Mouse (Mus musculus) frontal cortex, postnatal 36 days (tissue): ENCODE measurements around the gene Gm3164.
"Not testable (repeated sequence)": the region's sequence is repeated elsewhere in the genome, so short reads cannot be mapped to it uniquely, and the experiment has no call there.

Source experiments
- DNase-seq, 2 experiments: peaks; one replicate each; pipeline ENCODE4 v3.0.0; 2022; ENCODE audit warnings: low spot score in 2 of 2

Gene Gm3164

DNA sequence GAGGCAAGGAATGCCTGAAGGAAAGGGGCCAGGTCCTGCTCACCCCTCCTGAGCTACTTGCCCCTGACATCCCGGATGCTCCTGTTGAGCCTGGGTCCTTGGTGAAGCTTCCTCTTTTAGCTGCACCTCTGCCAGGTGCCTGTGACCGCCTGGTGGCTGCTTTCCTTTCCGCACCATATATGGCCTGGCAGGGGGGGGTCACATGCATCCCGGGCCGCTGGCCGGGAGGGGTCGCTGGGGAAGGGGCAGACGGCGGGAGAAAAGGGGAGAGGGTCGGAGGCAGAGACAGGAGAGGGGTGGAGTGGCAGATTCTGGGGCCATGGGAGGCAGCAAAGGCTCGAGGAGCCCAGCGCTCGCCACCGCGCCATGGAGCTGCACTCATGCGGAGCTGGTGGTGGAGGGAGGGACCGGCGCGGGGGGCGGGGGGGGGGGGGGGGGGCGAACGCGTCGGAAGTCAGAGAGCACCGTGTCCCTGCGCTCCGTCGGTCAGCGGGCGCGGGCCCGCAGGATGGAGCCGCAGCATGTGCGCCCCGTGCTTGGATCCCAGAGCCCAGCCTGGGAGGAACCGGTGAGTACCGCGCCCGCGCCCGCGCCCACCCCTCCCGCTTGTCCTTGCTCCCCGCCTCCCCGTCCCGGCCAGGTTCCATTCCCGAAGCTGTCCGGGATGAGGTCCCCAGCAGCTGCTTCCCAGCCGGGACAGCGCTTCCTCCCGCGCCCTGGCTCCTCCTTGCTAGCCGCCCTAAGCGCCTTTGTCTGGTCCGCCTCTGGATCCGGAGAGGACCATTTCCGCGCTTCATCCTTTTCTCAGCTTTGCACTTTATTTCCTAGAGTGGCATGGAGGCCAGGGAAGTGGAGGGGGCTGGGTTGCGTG lies at the start of gene Gm3164:
Gene Gm3164 (plus strand): TSS at position 484 of the 871 bp plus-strand sequence.
- not testable (repeated sequence) for DNase-seq

DNA sequence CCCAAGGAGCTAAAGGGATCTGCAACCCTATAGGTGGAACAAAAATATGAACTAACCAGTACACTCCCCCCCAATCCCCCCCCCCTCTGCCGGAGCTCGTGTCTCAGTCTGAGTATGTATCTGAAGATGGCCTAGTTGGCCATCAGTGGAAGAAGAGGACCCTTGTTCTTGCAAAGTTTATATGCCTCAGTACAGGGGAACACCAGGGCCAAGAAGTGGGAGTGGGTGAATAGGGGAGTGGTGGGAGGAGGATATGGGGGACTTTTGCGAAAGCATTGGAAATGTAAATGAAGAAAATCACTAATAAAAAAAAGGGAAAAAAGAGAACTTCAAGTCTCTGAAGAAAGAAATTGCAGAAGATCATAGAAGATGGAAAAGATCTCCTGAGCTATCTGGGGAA lies 46.3 kb upstream of the Gm3164 start:
- DNase-seq = not testable (repeated sequence)

DNA sequence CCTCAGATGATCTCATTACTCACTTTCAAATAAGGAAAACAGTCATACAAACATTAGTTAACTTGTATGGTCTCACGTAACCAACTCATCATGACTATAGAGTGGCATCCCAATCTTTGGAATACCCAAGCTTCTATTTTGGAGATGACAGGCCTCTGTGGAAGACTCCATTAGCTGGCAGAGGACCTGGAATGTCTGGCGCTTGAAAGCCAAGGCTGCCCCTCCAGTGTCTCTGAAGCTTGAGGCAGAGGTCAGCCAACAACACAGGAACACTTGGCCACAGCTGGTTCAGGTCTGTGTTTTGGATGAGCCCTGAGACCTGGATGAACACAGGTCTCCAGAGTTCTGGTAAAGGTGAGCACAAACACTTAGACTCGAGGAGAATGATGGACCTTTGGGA lies 45.6 kb upstream of the Gm3164 start:
- DNase-seq = not testable (repeated sequence)

DNA sequence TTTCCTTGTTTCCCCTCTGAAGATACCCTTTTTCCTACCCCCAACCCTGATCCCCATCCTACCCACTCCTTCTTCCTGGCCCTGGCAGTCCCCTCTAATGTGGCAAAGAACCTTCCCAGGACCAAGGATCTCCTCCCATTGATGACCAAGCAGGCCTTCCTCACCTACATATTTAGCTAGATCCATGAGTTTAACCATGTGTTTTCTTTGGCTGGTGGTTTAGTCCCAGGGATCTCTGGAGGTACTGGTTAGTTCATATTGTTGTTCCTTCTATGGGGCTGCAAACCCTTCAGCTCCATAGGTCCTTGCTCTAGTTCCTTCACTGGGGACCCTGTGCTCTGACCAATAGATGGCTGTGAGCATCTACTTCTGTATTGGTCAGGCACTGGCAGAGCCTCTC lies 37.4 kb upstream of the Gm3164 start:
- DNase-seq = not testable (repeated sequence)

DNA sequence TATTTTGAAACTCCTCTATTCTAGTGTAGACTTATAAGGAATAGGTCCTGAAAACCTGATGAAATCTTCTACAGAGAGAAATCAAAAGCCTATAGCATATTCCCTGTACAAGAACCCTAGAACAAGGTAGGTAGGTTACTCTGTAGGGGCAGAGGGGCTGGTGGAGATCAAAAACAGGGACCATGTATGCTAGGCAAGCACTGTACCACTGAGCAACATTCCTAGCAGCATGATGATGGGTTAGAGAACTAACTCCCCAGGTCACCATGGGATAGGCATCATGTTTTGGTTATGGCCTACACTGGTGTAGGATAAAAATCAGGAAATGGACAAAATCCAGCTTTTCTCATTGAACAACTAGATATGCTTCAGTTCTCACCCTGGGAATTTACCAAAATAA lies 29.6 kb upstream of the Gm3164 start:
- DNase-seq = not testable (repeated sequence)

DNA sequence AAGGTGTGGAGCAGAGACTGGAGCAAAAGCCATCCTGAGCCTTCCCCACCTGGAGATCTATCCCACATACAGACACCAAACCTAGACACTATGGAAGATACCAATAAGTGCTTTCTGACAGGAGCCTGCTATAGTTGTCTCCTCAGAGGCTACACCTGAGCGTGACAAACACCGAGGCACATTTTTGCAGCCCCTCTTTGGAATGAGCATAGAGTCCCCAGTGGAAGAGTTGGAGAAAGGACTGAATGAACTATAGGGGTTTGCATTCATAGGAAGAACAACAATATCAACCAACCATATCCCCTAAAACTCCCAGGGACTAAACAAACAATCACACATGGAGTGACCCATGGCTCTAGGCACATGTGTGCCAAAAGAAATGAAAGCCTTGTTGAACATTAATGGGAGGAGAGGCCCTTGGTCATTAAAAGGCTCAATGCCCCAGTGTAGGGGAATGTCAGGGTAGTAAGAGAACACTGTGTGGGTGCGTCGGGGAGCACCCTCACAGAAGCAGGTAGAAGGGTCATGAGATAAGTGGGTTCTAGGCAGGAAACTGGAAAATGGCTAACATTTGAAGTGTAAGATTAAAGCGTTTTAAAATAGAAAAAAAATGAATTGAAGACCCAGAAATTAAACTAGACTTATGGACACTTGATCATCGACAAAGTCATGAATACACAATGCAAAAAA lies 22.3 kb upstream of the Gm3164 start:
- DNase-seq = not testable (repeated sequence)

DNA sequence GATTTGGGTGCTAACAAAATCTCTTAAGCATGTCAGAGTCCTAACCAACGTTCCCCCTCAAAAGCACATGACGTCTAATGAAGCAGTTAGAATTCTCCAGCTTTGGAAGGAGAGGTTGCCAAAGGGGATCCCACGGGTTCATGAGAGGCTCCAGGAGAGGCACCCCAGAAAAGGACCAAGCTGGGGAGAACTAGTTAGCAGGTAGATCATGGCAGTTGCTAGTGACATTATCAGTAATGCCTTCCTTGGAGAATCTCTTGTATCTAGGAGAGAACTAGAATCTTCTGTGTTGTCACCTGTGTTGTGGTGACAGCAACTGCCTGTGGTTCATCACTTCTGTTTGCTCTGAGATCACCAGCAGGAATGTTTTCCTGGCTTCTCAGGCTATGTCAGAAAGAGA lies 18.0 kb upstream of the Gm3164 start, which contains the start of gene Gm3159:
Gene Gm3159 (plus strand): TSS at position 301 of the 400 bp plus-strand sequence.
- DNase-seq = not testable (repeated sequence)

DNA sequence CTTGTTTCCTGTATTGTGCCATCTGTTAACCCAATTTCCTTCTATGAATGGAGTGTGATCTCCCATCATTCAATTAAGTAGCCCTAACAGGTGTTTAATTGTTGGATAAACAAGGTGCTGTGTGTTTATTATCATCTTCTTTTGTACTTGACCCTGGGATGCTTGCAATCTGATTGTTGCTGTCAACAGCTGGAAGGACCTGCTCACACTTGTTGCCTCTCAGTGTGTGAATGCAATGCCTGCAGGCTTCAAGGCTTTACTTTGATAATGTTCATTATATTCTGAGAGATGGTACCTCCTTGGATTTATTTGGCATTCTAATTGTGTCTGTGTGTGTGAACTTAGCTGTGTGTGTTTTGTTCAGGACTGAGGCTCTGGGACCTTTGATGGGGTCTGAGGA lies 16.6 kb upstream of the Gm3164 start:
- DNase-seq = not testable (repeated sequence)

DNA sequence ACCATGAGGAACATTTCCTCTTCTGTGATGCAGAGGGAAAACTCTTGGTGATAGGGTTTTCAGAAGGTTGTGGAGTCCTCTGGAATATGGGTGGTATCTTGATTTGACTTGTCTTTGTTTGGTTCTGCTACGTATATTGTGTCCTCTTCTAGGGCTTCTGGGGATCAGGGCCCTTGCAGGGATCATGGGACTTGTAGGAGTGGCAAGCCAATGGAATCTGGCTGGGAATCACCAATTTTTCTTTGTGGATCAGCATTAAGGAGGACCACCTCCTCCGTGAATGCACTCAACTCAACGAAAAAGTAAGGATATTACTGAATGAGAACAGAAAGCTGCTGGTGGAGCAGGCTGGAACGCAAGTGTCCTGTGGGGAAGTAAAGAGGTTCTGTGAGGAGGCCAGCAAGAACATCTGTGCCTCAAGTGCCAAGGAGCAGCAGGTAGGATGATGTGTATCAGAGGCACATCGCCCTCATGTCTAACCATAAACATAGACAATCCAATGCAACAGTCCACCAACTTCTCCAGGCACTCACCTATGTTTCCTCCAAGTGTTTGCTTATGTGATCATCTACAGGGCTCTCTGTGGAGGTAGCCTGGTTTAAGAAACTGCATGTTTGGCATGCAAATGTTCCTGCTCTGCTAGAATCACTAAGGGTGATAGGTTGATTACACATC lies 15.0 kb upstream of the Gm3164 start:
- not testable (repeated sequence) for DNase-seq

DNA sequence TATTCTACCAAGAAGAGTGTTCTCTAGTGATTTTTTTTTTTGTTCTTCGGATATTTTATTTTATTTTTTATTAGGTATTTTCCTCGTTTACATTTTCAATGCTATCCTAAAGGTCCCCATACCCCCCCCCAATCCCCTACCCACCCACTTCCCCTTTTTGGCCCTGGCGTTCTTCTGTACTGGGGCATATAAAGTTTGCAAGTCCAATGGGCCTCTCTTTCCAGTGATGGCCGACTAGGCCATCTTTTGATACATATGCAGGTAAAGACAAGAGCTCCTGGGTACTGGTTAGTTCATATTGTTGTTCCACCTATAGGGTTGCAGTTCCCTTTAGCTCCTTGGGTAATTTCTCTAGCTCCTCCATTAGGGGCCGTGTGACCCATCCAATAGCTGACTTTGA lies 14.0 kb upstream of the Gm3164 start:
- not testable (repeated sequence) for DNase-seq

DNA sequence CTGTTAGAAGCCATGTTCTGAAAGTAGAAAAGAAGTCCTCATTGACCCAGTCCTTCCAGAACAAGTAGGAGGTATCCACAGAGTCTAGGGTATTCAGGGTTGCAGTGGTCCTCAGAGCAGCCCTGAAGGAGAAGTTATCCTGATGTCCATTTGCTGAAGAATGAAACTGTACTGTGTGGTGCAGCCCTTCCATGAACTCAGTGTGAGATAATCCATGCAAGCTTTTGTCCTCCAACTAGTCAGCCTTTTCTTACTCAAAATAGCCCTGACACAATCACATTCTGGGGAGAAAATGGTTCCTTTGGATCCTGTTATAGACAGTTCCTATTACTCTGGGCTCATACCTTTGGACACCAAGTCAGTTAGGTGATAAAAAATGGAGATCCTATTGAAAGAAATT lies 11.4 kb upstream of the Gm3164 start:
- DNase-seq = not testable (repeated sequence)

DNA sequence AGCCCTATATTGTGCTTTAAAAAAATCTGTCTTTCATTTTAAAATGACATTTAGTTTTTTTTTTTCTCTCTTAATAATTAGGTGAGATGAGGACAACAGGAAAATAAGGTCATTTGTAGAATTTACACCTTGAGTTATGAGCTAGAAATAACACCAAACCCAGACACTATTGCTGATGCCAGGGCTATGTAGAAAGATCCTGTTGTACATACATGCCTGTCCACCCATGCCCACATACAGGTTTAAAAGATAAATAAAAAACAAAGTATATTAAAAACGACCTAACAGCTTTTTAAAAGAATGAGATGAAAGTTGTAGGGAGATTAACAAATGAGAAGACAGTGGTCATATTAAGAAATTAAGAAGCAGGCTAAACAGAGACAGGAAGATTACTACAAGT lies 5.3 kb upstream of the Gm3164 start:
- not testable (repeated sequence) for DNase-seq

DNA sequence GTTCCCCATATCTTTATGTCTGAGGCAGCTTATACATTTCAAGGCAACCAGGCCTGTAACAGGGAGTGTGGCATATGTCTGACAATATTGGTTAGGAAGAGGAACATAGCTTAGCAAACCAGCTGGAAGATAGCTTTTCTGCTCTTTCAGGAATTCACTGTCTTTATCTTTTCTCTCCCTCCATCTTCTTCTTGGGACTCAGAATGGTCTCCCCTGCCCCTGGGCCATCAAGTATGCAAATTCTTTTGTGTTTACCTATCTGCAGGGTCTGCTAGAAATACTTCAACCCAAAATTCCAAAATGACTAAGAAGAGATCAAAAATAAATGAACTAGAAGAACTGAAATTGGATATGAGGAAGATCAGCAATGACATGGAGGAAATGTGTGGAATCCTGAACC lies 15.4 kb downstream of the Gm3164 start, which contains the start of gene Gm3173:
Gene Gm3173 (plus strand): TSS at position 301 of the 400 bp plus-strand sequence.
- not testable (repeated sequence) for DNase-seq

DNA sequence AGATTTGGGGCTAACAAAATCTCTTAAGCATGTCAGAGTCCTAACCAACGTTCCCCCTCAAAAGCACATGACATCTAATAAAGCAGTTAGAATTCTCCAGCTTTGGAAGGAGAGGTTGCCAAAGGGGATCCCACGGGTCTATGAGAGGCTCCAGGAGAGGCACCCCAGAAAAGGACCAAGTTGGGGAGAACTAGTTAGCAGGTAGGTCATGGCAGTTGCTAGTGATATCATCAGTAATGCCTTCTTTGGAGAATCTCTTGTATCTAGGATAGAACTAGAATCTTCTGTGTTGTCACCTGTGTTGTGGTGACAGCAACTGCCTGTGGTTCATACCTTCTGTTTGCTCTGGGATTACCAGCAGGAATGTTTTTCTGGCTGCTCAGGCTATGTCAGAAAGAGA lies 66.2 kb downstream of the Gm3164 start, which contains the start of gene Gm3182:
Gene Gm3182 (plus strand): TSS at position 301 of the 400 bp plus-strand sequence.
- not testable (repeated sequence) for DNase-seq
